Mouse (Mus musculus) spleen, adult 2 months (tissue): ENCODE data around the gene Slc38a1. TPM values are rescaled to one million over a fixed set of nuclear protein-coding genes. Genes with fewer than 3 reads are reported as not detected.
"Not testable (repeated sequence)": the region's sequence is repeated elsewhere in the genome, so short reads cannot be mapped to it uniquely, and the experiment has no call there.

Experiments
- DNase-seq, 2 experiments: peaks; one replicate each; pipeline versions ENCODE4 v3.0.0 to v3.0.0-alpha.2; 2012 to 2021; ENCODE audit warnings: low spot score in 2 of 2, low read depth in 1 of 2
- H3K27ac ChIP-seq: fragments of 200-500 bp; 2 replicates; pipeline ENCODE4 v1.5.1; 2012; ENCODE audit warnings: low read length, inconsistent platforms; ENCODE audit not compliant: insufficient read depth
- H3K27me3 ChIP-seq: fragments of 200-500 bp; 2 replicates; pipeline ENCODE4 v1.6.1; 2012; ENCODE audit warnings: mild to moderate bottlenecking, moderate library complexity, low read length, inconsistent platforms; ENCODE audit not compliant: control insufficient read depth, insufficient read depth
- H3K36me3 ChIP-seq: fragments of 200-500 bp; 2 replicates; pipeline ENCODE4 v1.6.1; 2012; ENCODE audit warnings: mild to moderate bottlenecking, low read length, inconsistent platforms; ENCODE audit not compliant: control insufficient read depth, insufficient read depth
- H3K4me1 ChIP-seq: fragments of 200-500 bp; 2 replicates; pipeline ENCODE4 v1.6.1; 2011; ENCODE audit warnings: inconsistent platforms; ENCODE audit not compliant: control insufficient read depth, insufficient read depth, insufficient read length
- H3K4me3 ChIP-seq: fragments of 200-500 bp; 2 replicates; pipeline ENCODE4 v1.5.1; 2011; ENCODE audit warnings: mild to moderate bottlenecking, inconsistent platforms; ENCODE audit not compliant: insufficient read depth, insufficient read length; ENCODE audit errors: extremely low read depth
- CTCF ChIP-seq: fragments of 200-500 bp; IDR thresholded peaks from 2 replicates; pipeline ENCODE4 v1.5.1; 2011; ENCODE audit warnings: mild to moderate bottlenecking, inconsistent platforms; ENCODE audit not compliant: insufficient read depth, insufficient read length, insufficient replicate concordance; ENCODE audit errors: extremely low read depth
- POLR2A ChIP-seq: fragments of 200-500 bp; IDR thresholded peaks from 2 replicates; pipeline ENCODE4 v1.6.1; 2011; ENCODE audit warnings: low read depth, low read length, inconsistent platforms
- WGBS: fragments of 180-500 bp; shearing (Covaris S2); methylation state at CpG from one replicate; pipeline ENCODE4 v1.1.7; 2018; 5-methylcytosine and 5-hydroxymethylcytosine counted together
- polyA plus RNA-seq: library from polyadenylated mRNA; depleted of rRNA; stranded (reverse); fragments of >200 nt; gene quantifications from 2 replicates; pipeline ENCODE4 v1.2.3, GENCODE M21; 2012

Slc38a1 gene
- polyA plus RNA-seq, 1 experiment, result 44.4 TPM

DNA sequence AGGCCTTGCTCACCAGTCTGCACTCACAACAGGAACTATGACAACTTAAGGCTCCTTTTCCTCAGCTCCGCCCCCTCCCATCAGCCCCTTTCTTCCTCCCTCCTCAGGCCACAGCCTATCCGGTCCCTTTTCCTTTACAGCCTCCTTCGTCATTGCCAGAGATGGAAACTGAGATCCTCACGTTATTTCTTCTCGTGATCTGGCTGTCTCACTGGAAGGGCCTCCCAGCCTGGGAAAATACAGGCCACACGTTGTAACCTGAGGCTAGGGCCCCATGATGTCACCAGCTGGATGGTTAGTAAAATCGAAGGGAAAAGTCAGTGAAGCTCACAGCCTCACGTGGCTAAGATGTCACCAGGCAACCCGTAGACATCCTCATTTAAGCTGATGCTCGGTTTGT, 4.5 kb downstream of the Slc38a1 start:
- DNase-seq, result peak; percentile 58 to 75
- Histone ChIP-seq H3K4me3 (peak overlapping the region; percentile 25; the same call in 1 of the 2 replicates), H3K27me3 (no peaks in the 10 kb centered on the region), H3K27ac (peak overlapping the region; percentile 55), H3K36me3 (peaks cover 2% of the 10 kb centered on the region; the same call in 1 of the 2 replicates), H3K4me1 (peaks cover 10% of the 10 kb centered on the region; the same call in 1 of the 2 replicates)
- WGBS, result 24% methylated on average over 10 of the region's 10 CpGs
- TF ChIP-seq POLR2A, result no peak
- no peak for TF ChIP-seq CTCF

DNA sequence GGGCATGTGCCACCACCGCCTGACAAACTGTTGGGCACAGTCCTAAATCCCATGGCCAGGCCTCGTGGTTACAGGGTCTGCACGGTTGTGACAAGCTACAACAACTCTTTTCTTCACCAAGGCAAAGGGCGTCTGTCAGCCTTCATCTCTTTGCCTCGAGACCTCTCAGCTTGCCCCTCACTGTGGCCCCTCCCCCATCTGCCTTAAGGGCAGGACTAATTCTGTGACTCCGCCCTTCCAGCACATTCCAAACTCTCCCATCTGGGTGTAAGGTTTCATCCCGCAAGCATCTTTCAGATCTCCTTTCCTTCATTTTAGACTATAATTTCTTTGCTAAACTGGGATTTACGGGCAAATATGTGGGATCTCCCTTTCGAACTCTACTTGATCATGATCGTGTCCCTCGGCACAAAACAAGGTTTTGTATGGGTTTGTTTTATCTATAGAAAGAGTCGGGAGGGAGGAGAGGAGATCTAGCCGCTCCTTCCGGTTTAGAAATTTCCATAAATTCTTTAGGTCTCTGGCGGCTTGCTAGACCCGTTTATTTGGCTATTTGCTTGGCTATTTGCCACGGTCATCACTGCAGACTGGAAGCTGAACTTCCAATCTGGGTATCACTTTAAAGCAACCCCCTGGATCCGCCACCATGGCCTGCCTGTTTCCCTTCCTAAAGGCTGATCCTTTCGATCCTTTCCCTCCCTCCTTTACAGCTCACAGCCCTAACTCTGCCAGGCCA, 7.9 kb downstream of the Slc38a1 start:
- no peak overlapping the region for H3K27ac ChIP-seq
- peaks cover 14% of the 10 kb centered on the region; the same call in 1 of the 2 replicates for H3K4me1 ChIP-seq
- H3K36me3 ChIP-seq, result peaks cover 2% of the 10 kb centered on the region; the same call in 1 of the 2 replicates
- H3K27me3 ChIP-seq, result no peaks in the 10 kb centered on the region
- 91% methylated on average over 19 of the region's 19 CpGs for WGBS
- DNase-seq, result no peak
- TF ChIP-seq POLR2A (no peak), CTCF (no peak)
- no peak overlapping the region for H3K4me3 ChIP-seq

DNA sequence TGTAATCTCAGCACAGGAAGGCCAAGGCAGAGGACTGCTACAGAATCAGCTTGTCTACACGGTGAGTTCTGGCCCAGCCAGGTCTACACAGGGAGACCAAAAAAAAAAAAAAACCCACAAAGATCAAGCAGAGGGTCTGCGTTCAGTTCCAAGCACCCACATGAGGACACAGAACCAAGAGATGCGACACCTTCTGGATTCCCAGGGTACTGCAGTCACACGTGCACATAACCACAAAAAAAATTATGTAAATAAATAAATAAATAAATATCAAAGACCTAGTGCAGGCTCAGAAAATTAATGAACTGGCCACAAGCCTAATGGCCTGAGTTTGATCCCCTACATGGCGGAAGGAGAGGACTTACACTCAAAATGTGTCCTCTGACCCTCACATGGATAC, 10.5 kb downstream of the Slc38a1 start:
- Histone ChIP-seq H3K4me1 (peaks cover 8% of the 10 kb centered on the region; the same call in 1 of the 2 replicates), H3K27ac (no peak overlapping the region), H3K4me3 (no peak overlapping the region), H3K36me3 (peaks cover 2% of the 10 kb centered on the region; the same call in 1 of the 2 replicates), H3K27me3 (no peaks in the 10 kb centered on the region)
- WGBS, result 93% methylated on average over 5 of the region's 5 CpGs
- DNase-seq, result no peak
- TF ChIP-seq CTCF (no peak), POLR2A (no peak)

DNA sequence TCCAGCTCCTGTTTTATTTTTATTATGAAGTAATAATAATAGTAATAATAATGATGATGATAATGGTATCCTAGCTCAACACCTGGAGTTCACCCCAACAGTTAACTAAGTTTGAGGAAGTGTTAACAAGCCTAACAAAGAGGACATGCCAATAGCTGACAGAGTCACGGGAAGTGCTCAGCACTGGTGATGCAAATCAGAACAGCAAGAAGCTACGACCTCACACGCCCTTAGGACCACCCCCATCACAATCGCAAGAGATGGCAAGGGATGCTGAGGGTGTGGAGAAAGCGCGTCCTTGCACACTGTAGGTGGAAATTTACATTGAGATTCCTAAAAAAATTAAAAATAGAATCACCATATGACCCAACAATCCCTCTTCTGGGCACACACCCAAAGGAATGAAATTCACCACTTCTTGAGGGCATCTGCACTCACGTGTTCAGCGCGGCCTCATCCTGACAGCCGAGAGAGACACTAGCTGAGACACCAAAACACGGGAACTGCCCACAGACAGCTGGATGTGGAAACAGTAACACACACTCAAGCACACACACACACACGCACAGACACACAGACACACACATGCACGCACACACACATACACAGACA, 11.5 kb downstream of the Slc38a1 start:
- no peak for DNase-seq
- Histone ChIP-seq H3K27me3 (no peaks in the 10 kb centered on the region), H3K4me3 (no peak overlapping the region), H3K27ac (no peak overlapping the region), H3K4me1 (peaks cover 10% of the 10 kb centered on the region; the same call in 1 of the 2 replicates), H3K36me3 (peaks cover 2% of the 10 kb centered on the region; the same call in 1 of the 2 replicates)
- TF ChIP-seq CTCF (no peak), POLR2A (no peak)
- 75% methylated on average over 13 of the region's 13 CpGs for WGBS

DNA sequence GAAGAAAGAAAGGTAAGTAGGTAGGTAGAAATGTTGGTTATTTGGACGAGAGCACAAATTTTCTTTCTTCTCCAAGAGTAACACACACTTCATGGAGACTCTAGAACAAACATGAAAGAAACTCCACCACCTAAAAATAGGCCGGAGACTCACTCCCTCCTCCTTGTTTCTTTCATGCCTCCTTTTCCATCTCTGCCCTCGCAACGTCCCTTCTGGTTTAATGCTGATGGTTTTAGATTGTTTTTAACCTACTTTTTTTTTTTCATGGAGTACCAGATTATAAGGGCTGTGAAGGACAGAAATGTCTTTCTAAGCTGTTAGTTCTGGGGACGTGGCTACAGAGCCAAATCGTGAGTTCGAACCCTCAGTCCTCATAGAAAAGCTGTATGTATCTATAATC, 14.5 kb downstream of the Slc38a1 start:
- peaks cover 10% of the 10 kb centered on the region; the same call in 1 of the 2 replicates for H3K4me1 ChIP-seq
- H3K4me3 ChIP-seq, result no peak overlapping the region
- H3K36me3 ChIP-seq, result peaks cover 8% of the 10 kb centered on the region
- no peaks in the 10 kb centered on the region for H3K27me3 ChIP-seq
- H3K27ac ChIP-seq, result no peak overlapping the region
- 88% methylated on average over 7 of the region's 7 CpGs for WGBS
- DNase-seq, result no peak
- TF ChIP-seq POLR2A, result no peak
- TF ChIP-seq CTCF, result no peak

DNA sequence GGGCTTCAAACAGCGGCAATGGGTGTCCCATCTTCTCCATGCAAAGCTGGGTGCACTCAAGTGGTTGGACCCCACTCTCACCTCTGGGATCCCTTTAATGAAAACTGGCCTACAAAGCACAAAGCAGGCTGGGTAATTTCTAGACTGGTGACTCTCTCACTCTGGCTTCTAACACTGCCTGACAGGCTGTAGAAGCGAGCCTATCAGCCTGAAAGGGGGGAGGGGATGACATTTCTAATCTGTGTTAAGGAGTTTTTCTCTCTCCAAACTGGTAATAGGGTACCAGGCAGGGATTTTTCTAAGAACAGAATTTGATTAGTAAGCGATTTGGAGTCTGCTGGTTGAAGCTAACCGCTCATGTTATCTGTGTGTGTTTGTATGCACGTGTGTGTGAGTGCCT, 15.8 kb downstream of the Slc38a1 start:
- no peak for TF ChIP-seq POLR2A
- no peak for TF ChIP-seq CTCF
- 82% methylated on average over 5 of the region's 5 CpGs for WGBS
- H3K27me3 ChIP-seq, result no peaks in the 10 kb centered on the region
- H3K4me3 ChIP-seq, result no peak overlapping the region
- H3K4me1 ChIP-seq, result peaks cover 10% of the 10 kb centered on the region; the same call in 1 of the 2 replicates
- H3K36me3 ChIP-seq, result peaks cover 18% of the 10 kb centered on the region
- no peak for DNase-seq
- H3K27ac ChIP-seq, result 0 out of 2 replicates have a peak overlapping the region, but pooled peaks have one; percentile 0

DNA sequence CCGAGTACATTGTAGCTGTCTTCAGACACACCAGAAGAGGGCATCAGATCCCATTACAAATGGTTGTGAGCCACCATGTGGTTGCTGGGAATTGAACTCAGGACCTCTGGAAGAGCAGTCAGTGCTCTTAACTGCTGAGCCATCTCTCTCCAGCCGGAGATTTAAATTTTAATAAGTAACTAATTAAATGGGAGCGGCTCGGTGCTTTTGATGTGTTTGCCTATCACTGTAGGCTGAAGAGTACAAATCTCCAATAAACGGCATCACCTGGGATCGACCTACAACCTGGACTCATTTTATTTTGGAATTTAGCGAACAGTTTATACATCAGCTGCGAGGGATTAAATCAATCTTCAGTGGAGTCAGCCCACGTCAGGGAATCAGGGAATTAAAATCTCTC, 17.7 kb downstream of the Slc38a1 start:
- H3K36me3 ChIP-seq, result peaks cover 21% of the 10 kb centered on the region
- 94% methylated on average over 9 of the region's 9 CpGs for WGBS

More for the DNA sequence above, 17.7 kb downstream of the Slc38a1 start:
- not testable (repeated sequence) for H3K4me1 ChIP-seq, H3K27ac ChIP-seq, H3K27me3 ChIP-seq, H3K4me3 ChIP-seq, DNase-seq
